28 mouse cellular contexts compared by ENCODE assay signal in genomic region chr3:121913476-121913875, GRCm38 (mm10). TPM values are rescaled to one million over a fixed set of nuclear protein-coding genes. Genes with fewer than 3 reads are reported as not detected.
A peak's percentile ranks its signal among the peaks of the same experiment; 100 is the strongest.
DNase-seq lines count a peak whose midpoint lies in the region; ATAC-seq and TF ChIP-seq lines count a peak whose summit lies in the region.
"Had no signal": no experiment of that assay in that cellular context is flagged by ENCODE, and none has a peak within 500 bp of the region (broad histone marks: within the 10 kb centered on the region; RNA-seq: fewer than 3 reads in every experiment).

No protein-coding gene starts in this region.

- no peak overlapping the region for H3K4me2 ChIP-seq in lung, postnatal 0 days (replicated peaks; ENCODE audit: low read depth, low read length)
- H3K4me2 ChIP-seq: embryonic facial prominence, embryonic 15.5 days; forebrain, embryonic 12.5 days; hindbrain, embryonic 12.5 days; intestine, embryonic 15.5 days; midbrain, embryonic 13.5 days; neural tube, embryonic 13.5 days had no signal

- peaks cover 20% of the 10 kb centered on the region for H3K4me1 ChIP-seq in heart, embryonic 10.5 days
- no peaks in the 10 kb centered on the region; the same call in 1 of the 2 replicates for H3K4me1 ChIP-seq in lung, postnatal 0 days (ENCODE audit: insufficient read depth, low read depth, low read length)
- H3K4me1 ChIP-seq: embryonic facial prominence, embryonic 15.5 days; forebrain, embryonic 12.5 days; hindbrain, embryonic 12.5 days; intestine, embryonic 15.5 days; midbrain, embryonic 13.5 days; neural tube, embryonic 13.5 days had no signal

- peak overlapping the region; percentile 49 for H3K27ac ChIP-seq in heart, embryonic 10.5 days
- H3K27ac ChIP-seq in layer of hippocampus, adult 2 months, result peak overlapping the region; percentile 66; the same call in 1 of the 2 replicates
- peak overlapping the region; percentile 96; the same call in 1 of the 2 replicates for H3K27ac ChIP-seq in lung, postnatal 0 days (ENCODE audit: low read length)
- H3K27ac ChIP-seq: embryonic facial prominence, embryonic 10.5 days; embryonic facial prominence, embryonic 15.5 days; forebrain, embryonic 12.5 days; hindbrain, embryonic 12.5 days; hindbrain, postnatal 0 days; intestine, embryonic 15.5 days; macrophage; midbrain, embryonic 13.5 days; neural tube, embryonic 13.5 days had no signal

- TF ChIP-seq EP300 in lung, postnatal 0 days (IDR thresholded peaks at IDR 0.05), result no peak

- H3K9ac ChIP-seq in lung, postnatal 0 days (replicated peaks; ENCODE audit: low read depth), result no peak overlapping the region
- H3K9ac ChIP-seq: embryonic facial prominence, embryonic 15.5 days; forebrain, embryonic 12.5 days; forebrain, postnatal 0 days; hindbrain, embryonic 12.5 days; intestine, embryonic 15.5 days; midbrain, embryonic 13.5 days; neural tube, embryonic 13.5 days had no signal

- TF ChIP-seq CTCF in layer of hippocampus, adult 2 months (conservative IDR thresholded peaks at IDR 0.05), result no peak
- TF ChIP-seq CTCF in lung, postnatal 0 days (IDR thresholded peaks at IDR 0.05), result no peak

- WGBS in heart, embryonic 10.5 days, result 76% methylated on average over 5 of the region's 5 CpGs
- WGBS in lung, postnatal 0 days, result 68% methylated on average over 5 of the region's 5 CpGs

- no peak for ATAC-seq in lung, postnatal 0 days
- ATAC-seq: CD4-positive, CD25-positive, alpha-beta regulatory T cell, adult 4 months; forebrain, postnatal 0 days; hindbrain, postnatal 0 days; intestine, embryonic 15.5 days; midbrain, embryonic 13.5 days had no signal

- DNase-seq in heart, embryonic 10.5 days (ENCODE audit: low spot score), result no peak
- no peak for DNase-seq in heart, postnatal 4 days
- no peak for DNase-seq in layer of hippocampus, adult 2 months (ENCODE audit: low spot score in 2 of 2)
- no peak for DNase-seq in layer of hippocampus, adult 9-10 months (ENCODE audit: low spot score)
- DNase-seq in lung, postnatal 0 days (ENCODE audit: low spot score), result no peak
- DNase-seq in lung, postnatal 25 days (ENCODE audit: low spot score), result no peak
- DNase-seq in urinary bladder, postnatal 25 days (ENCODE audit: low spot score), result no peak
- DNase-seq: adrenal gland, postnatal 25 days; cerebellum, adult 2 months; cerebellum, postnatal 14 days; forebrain, postnatal 0 days; gastrocnemius, postnatal 14 days; kidney, adult 2 months; kidney, postnatal 10 days; liver; right cerebral cortex, postnatal 4 days; thymus, adult 2 months; thymus, postnatal 36 days had no signal

- no peak overlapping the region for H3K4me3 ChIP-seq in heart, embryonic 10.5 days
- no peak overlapping the region for H3K4me3 ChIP-seq in layer of hippocampus, adult 2 months
- no peak overlapping the region for H3K4me3 ChIP-seq in lung, postnatal 0 days (ENCODE audit: low read depth, low read length)
- H3K4me3 ChIP-seq: embryonic facial prominence, embryonic 10.5 days; embryonic facial prominence, embryonic 15.5 days; forebrain, embryonic 12.5 days; hindbrain, embryonic 12.5 days; intestine, embryonic 15.5 days; midbrain, embryonic 13.5 days; neural tube, embryonic 13.5 days had no signal

- H3K27me3 ChIP-seq in heart, embryonic 10.5 days (ENCODE audit: insufficient read depth, poor library complexity, severe bottlenecking), result no peaks in the 10 kb centered on the region
- no peaks in the 10 kb centered on the region for H3K27me3 ChIP-seq in lung, postnatal 0 days (replicated peaks; ENCODE audit: insufficient read depth, low read length)
- H3K27me3 ChIP-seq: embryonic facial prominence, embryonic 15.5 days; forebrain, embryonic 12.5 days; hindbrain, embryonic 12.5 days; intestine, embryonic 15.5 days; midbrain, embryonic 13.5 days; neural tube, embryonic 13.5 days had no signal

- H3K36me3 ChIP-seq in heart, embryonic 10.5 days, result no peaks in the 10 kb centered on the region
- H3K36me3 ChIP-seq in lung, postnatal 0 days (ENCODE audit: insufficient read depth, low read length), result no peaks in the 10 kb centered on the region
- H3K36me3 ChIP-seq: embryonic facial prominence, embryonic 10.5 days; embryonic facial prominence, embryonic 15.5 days; forebrain, embryonic 12.5 days; hindbrain, embryonic 12.5 days; intestine, embryonic 15.5 days; midbrain, embryonic 13.5 days; neural tube, embryonic 13.5 days had no signal

- no peaks in the 10 kb centered on the region for H3K9me3 ChIP-seq in heart, embryonic 10.5 days
- H3K9me3 ChIP-seq in lung, postnatal 0 days (ENCODE audit: low read length), result no peaks in the 10 kb centered on the region
- H3K9me3 ChIP-seq: embryonic facial prominence, embryonic 10.5 days; embryonic facial prominence, embryonic 15.5 days; forebrain, embryonic 12.5 days; hindbrain, embryonic 12.5 days; intestine, embryonic 15.5 days; midbrain, embryonic 13.5 days; neural tube, embryonic 13.5 days had no signal

RNA-seq across cellular contexts. Expression of gene Arhgap29, which starts 38.9 kb away (rescaled TPM):
- 68.3 and 92.7 TPM in 2 replicates for polyA plus RNA-seq in heart, embryonic 10.5 days (2016; fragmentation: Nextera tagmentation; extraction: Ambion mirVana)
- 100 to 1,000 TPM; 107 to 114 TPM for total RNA-seq in heart, postnatal 4 days (2021)
- total RNA-seq in layer of hippocampus, adult 2 months (2021), result 10 to 100 TPM; 14.0 to 16.9 TPM
- 56.8 and 67.2 TPM in 2 replicates for polyA plus RNA-seq in lung, postnatal 0 days (2015; fragmentation: Nextera tagmentation; extraction: Ambion mirVana)

Comparison
In these comparisons a context has a peak if more than half of its experiments do, and no peak if none do; other contexts are left out.
1. RNA of gene Arhgap29, which starts 38.9 kb away (total RNA-seq): 107 to 114 TPM in heart, postnatal 4 days; 14.0 to 16.9 TPM in layer of hippocampus, adult 2 months; every median in the first group is over 4 times any median in the second.
2. Peak in every context shown above with its lines, with median percentiles within 50 percentile points of each other: H3K27ac ChIP-seq.